ENCODE assay signal across 17 mouse cellular contexts in the genomic region with DNA sequence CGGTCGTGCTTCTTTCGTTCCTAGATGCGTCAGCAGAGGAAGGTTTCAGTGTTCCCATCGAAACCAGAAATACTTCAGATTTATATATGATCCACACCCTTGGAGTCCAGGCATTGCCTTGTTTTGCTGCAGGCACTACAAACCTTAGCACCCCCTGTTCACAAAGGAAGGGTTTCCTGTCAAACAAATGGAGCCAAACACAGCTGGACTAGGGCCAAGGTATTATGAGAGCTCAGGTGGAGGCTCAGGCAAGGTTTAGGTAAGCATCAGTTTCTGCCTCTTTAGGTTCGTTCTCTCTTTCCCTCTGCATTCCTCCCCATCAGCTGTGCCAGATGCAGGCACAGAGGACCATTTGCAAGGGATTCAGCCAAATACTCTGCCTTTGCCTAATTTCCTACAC.
"Had no signal": no experiment of that assay in that cellular context is flagged by ENCODE, and none has a peak within 500 bp of the region (broad histone marks: within the 10 kb centered on the region; RNA-seq: fewer than 3 reads in every experiment).

No protein-coding gene starts in this region.

- H3K4me3 ChIP-seq: lung, embryonic 15.5 days; megakaryocyte, embryonic 14.5 days; midbrain, embryonic 13.5 days; midbrain, embryonic 15.5 days; neural tube, embryonic 12.5 days; stomach, embryonic 15.5 days had no signal

- H3K9ac ChIP-seq: lung, embryonic 15.5 days; midbrain, embryonic 13.5 days; midbrain, embryonic 15.5 days; neural tube, embryonic 12.5 days; stomach, embryonic 15.5 days had no signal

- DNase-seq: lung, adult 2 months; lung, postnatal 14 days; lung, postnatal 36 days; right cerebral cortex, postnatal 14 days; thymus, adult 2 months; thymus, postnatal 25 days; thymus, postnatal 4 days had no signal

- H3K27me3 ChIP-seq: lung, embryonic 15.5 days; megakaryocyte, embryonic 14.5 days; midbrain, embryonic 13.5 days; midbrain, embryonic 15.5 days; neural tube, embryonic 12.5 days; stomach, embryonic 15.5 days had no signal

- ATAC-seq: lung, postnatal 0 days; midbrain, embryonic 13.5 days; midbrain, embryonic 15.5 days had no signal

- H3K4me2 ChIP-seq: lung, embryonic 15.5 days; midbrain, embryonic 11.5 days; midbrain, embryonic 13.5 days; midbrain, embryonic 15.5 days; neural tube, embryonic 12.5 days; stomach, embryonic 15.5 days had no signal

- H3K36me3 ChIP-seq: lung, embryonic 15.5 days; midbrain, embryonic 13.5 days; midbrain, embryonic 15.5 days; neural tube, embryonic 12.5 days; stomach, embryonic 15.5 days had no signal

- H3K27ac ChIP-seq: lung, embryonic 15.5 days; macrophage; midbrain, embryonic 13.5 days; midbrain, embryonic 15.5 days; neural tube, embryonic 12.5 days; stomach, embryonic 15.5 days; stomach, postnatal 0 days had no signal

- H3K4me1 ChIP-seq: lung, embryonic 15.5 days; megakaryocyte, embryonic 14.5 days; midbrain, embryonic 13.5 days; midbrain, embryonic 15.5 days; neural tube, embryonic 12.5 days; stomach, embryonic 15.5 days had no signal

- H3K9me3 ChIP-seq: lung, embryonic 15.5 days; megakaryocyte, embryonic 14.5 days; midbrain, embryonic 13.5 days; midbrain, embryonic 15.5 days; neural tube, embryonic 12.5 days; stomach, embryonic 15.5 days had no signal
